Comparison of ENCODE assay signal across 14 mouse cellular contexts in genomic region chr3:131125873-131126272, GRCm38 (mm10).
"Had no signal": no experiment of that assay in that cellular context is flagged by ENCODE, and none has a peak within 500 bp of the region (broad histone marks: within the 10 kb centered on the region; RNA-seq: fewer than 3 reads in every experiment).

No protein-coding gene starts in this region.

- DNase-seq: kidney, adult 8-10 months; kidney, postnatal 14 days; kidney, postnatal 4 days; liver, embryonic 13.5 days; lung, adult 2 months; lung, postnatal 14 days; lung, postnatal 4 days; midbrain, embryonic 14.5 days; retina, postnatal 1 day; right cerebral cortex, postnatal 25 days; spleen, adult 18-20 months; thymus, adult 2 months; thymus, postnatal 14 days; thymus, postnatal 4 days had no signal
